Mouse (Mus musculus): ENCODE data around the gene H2-D1. TPM values are rescaled to one million over a fixed set of nuclear protein-coding genes. Genes with fewer than 3 reads are reported as not detected.

Gene H2-D1
- polyA plus RNA-seq, 1 experiment from 2014 or later: 90.8 TPM

- no peak overlapping the region for H3K4me3 ChIP-seq (ENCODE audit: low read depth, low read length)
- 0 out of 2 replicates have a peak, but pooled peaks cover under 1% of the 10 kb centered on the region for H3K4me1 ChIP-seq (replicated peaks; ENCODE audit: control insufficient read depth, insufficient read depth, low read length)
- DNase-seq (ENCODE audit: low spot score): no peak
- no peak for ATAC-seq (replicated peaks; ENCODE audit: low FRiP score)
- no peaks in the 10 kb centered on the region for H3K9me3 ChIP-seq (ENCODE audit: control insufficient read depth, low read length)
- no peak overlapping the region for H3K9ac ChIP-seq (ENCODE audit: low read depth, low read length)
- 84% methylated on average over 18 of the region's 18 CpGs for WGBS
- H3K27ac ChIP-seq (ENCODE audit: low read depth, low read length): no peak overlapping the region
- no peak overlapping the region for H3K4me2 ChIP-seq
- H3K36me3 ChIP-seq (ENCODE audit: control insufficient read depth, insufficient read depth, low read length): peaks cover 57% of the 10 kb centered on the region
- H3K27me3 ChIP-seq (replicated peaks; ENCODE audit: control insufficient read depth, insufficient read depth, low read length): no peaks in the 10 kb centered on the region
Observed at GRCm38 (mm10) chr17:35252619-35253292, 9.8 kb upstream of the H2-D1 start.

- Histone ChIP-seq H3K4me3 (ENCODE audit: low read depth, low read length) (no peak overlapping the region), H3K4me1 (replicated peaks; ENCODE audit: control insufficient read depth, insufficient read depth, low read length) (0 out of 2 replicates have a peak, but pooled peaks cover 2% of the 10 kb centered on the region), H3K27ac (ENCODE audit: low read depth, low read length) (no peak overlapping the region), H3K4me2 (no peak overlapping the region), H3K9me3 (ENCODE audit: control insufficient read depth, low read length) (no peaks in the 10 kb centered on the region), H3K9ac (ENCODE audit: low read depth, low read length) (no peak overlapping the region), H3K27me3 (replicated peaks; ENCODE audit: control insufficient read depth, insufficient read depth, low read length) (no peaks in the 10 kb centered on the region), H3K36me3 (ENCODE audit: control insufficient read depth, insufficient read depth, low read length) (peaks cover 51% of the 10 kb centered on the region)
- DNase-seq (ENCODE audit: low spot score) (no peak), ATAC-seq (replicated peaks; ENCODE audit: low FRiP score) (no peak)
- WGBS: 86% methylated on average over 32 of the region's 32 CpGs
Observed at GRCm38 (mm10) chr17:35253293-35254093, 9.0 kb upstream of the H2-D1 start.

- Histone ChIP-seq H3K9ac (ENCODE audit: low read depth, low read length) (no peak overlapping the region), H3K27me3 (replicated peaks; ENCODE audit: control insufficient read depth, insufficient read depth, low read length) (no peaks in the 10 kb centered on the region), H3K9me3 (ENCODE audit: control insufficient read depth, low read length) (no peaks in the 10 kb centered on the region), H3K4me3 (ENCODE audit: low read depth, low read length) (no peak overlapping the region), H3K36me3 (ENCODE audit: control insufficient read depth, insufficient read depth, low read length) (peaks cover 41% of the 10 kb centered on the region), H3K27ac (ENCODE audit: low read depth, low read length) (no peak overlapping the region; the same call in 1 of the 2 replicates), H3K4me1 (replicated peaks; ENCODE audit: control insufficient read depth, insufficient read depth, low read length) (0 out of 2 replicates have a peak, but pooled peaks cover 2% of the 10 kb centered on the region), H3K4me2 (no peak overlapping the region)
- WGBS: 59% methylated on average over 11 of the region's 11 CpGs
- no peak for DNase-seq (ENCODE audit: low spot score)
- ATAC-seq (replicated peaks; ENCODE audit: low FRiP score): peak; percentile 53
Observed at GRCm38 (mm10) chr17:35254241-35255098, 8.1 kb upstream of the H2-D1 start.

- no peak overlapping the region for H3K4me3 ChIP-seq (ENCODE audit: low read depth, low read length)
- H3K9ac ChIP-seq (ENCODE audit: low read depth, low read length): no peak overlapping the region
- H3K9me3 ChIP-seq (ENCODE audit: control insufficient read depth, low read length): no peaks in the 10 kb centered on the region
- H3K27ac ChIP-seq (ENCODE audit: low read depth, low read length): no peak overlapping the region
- 0 out of 2 replicates have a peak, but pooled peaks cover 2% of the 10 kb centered on the region for H3K4me1 ChIP-seq (replicated peaks; ENCODE audit: control insufficient read depth, insufficient read depth, low read length)
- DNase-seq (ENCODE audit: low spot score): no peak
- ATAC-seq (replicated peaks; ENCODE audit: low FRiP score): no peak
- H3K27me3 ChIP-seq (replicated peaks; ENCODE audit: control insufficient read depth, insufficient read depth, low read length): no peaks in the 10 kb centered on the region
- WGBS: 59% methylated on average over 3 of the region's 3 CpGs
- peaks cover 33% of the 10 kb centered on the region for H3K36me3 ChIP-seq (ENCODE audit: control insufficient read depth, insufficient read depth, low read length)
- no peak overlapping the region for H3K4me2 ChIP-seq
Observed at GRCm38 (mm10) chr17:35255301-35255700, 7.2 kb upstream of the H2-D1 start.

GRCm38 (mm10) chr17:35255704-35256103 lies 6.8 kb upstream of the H2-D1 start:
- peaks cover 29% of the 10 kb centered on the region for H3K36me3 ChIP-seq (ENCODE audit: control insufficient read depth, insufficient read depth, low read length)
- no peak overlapping the region for H3K4me3 ChIP-seq (ENCODE audit: low read depth, low read length)
- ATAC-seq (replicated peaks; ENCODE audit: low FRiP score): no peak
- H3K4me1 ChIP-seq (replicated peaks; ENCODE audit: control insufficient read depth, insufficient read depth, low read length): 0 out of 2 replicates have a peak, but pooled peaks cover 2% of the 10 kb centered on the region
- 52% methylated on average over 4 of the region's 4 CpGs for WGBS
- no peaks in the 10 kb centered on the region for H3K9me3 ChIP-seq (ENCODE audit: control insufficient read depth, low read length)
- H3K27ac ChIP-seq (ENCODE audit: low read depth, low read length): no peak overlapping the region
- no peak overlapping the region for H3K4me2 ChIP-seq
- H3K9ac ChIP-seq (ENCODE audit: low read depth, low read length): no peak overlapping the region
- DNase-seq (ENCODE audit: low spot score): no peak
- H3K27me3 ChIP-seq (replicated peaks; ENCODE audit: control insufficient read depth, insufficient read depth, low read length): no peaks in the 10 kb centered on the region

- 44% methylated on average over 1 of the region's 1 CpGs for WGBS
- peaks cover 15% of the 10 kb centered on the region for H3K36me3 ChIP-seq (ENCODE audit: control insufficient read depth, insufficient read depth, low read length)
- no peak overlapping the region for H3K27ac ChIP-seq (ENCODE audit: low read depth, low read length)
- H3K4me1 ChIP-seq (replicated peaks; ENCODE audit: control insufficient read depth, insufficient read depth, low read length): 0 out of 2 replicates have a peak, but pooled peaks cover 2% of the 10 kb centered on the region
- no peak overlapping the region for H3K4me3 ChIP-seq (ENCODE audit: low read depth, low read length)
- no peaks in the 10 kb centered on the region; the same call in 1 of the 2 replicates for H3K27me3 ChIP-seq (replicated peaks; ENCODE audit: control insufficient read depth, insufficient read depth, low read length)
- no peak overlapping the region for H3K9ac ChIP-seq (ENCODE audit: low read depth, low read length)
- H3K4me2 ChIP-seq: peak overlapping the region; percentile 78
- DNase-seq (ENCODE audit: low spot score): no peak
- no peaks in the 10 kb centered on the region for H3K9me3 ChIP-seq (ENCODE audit: control insufficient read depth, low read length)
- ATAC-seq (replicated peaks; ENCODE audit: low FRiP score): no peak
Observed at GRCm38 (mm10) chr17:35257378-35257777, 5.2 kb upstream of the H2-D1 start.

- peak overlapping the region; percentile 78 for H3K4me2 ChIP-seq
- peak overlapping the region; percentile 58 for H3K9ac ChIP-seq (ENCODE audit: low read depth, low read length)
- peak; percentile 32; the same call in 1 of the 2 replicates for ATAC-seq (replicated peaks; ENCODE audit: low FRiP score)
- H3K9me3 ChIP-seq (ENCODE audit: control insufficient read depth, low read length): no peaks in the 10 kb centered on the region
- H3K36me3 ChIP-seq (ENCODE audit: control insufficient read depth, insufficient read depth, low read length): peaks cover 9% of the 10 kb centered on the region
- H3K4me3 ChIP-seq (ENCODE audit: low read depth, low read length): peak overlapping the region; percentile 46
- peak overlapping the region; percentile 45; the same call in 1 of the 2 replicates for H3K27ac ChIP-seq (ENCODE audit: low read depth, low read length)
- H3K27me3 ChIP-seq (replicated peaks; ENCODE audit: control insufficient read depth, insufficient read depth, low read length): no peaks in the 10 kb centered on the region; the same call in 1 of the 2 replicates
- peak; percentile 82 for DNase-seq (ENCODE audit: low spot score)
- 14% methylated on average over 17 of the region's 17 CpGs for WGBS
- H3K4me1 ChIP-seq (replicated peaks; ENCODE audit: control insufficient read depth, insufficient read depth, low read length): 0 out of 2 replicates have a peak, but pooled peaks cover 2% of the 10 kb centered on the region
Observed at GRCm38 (mm10) chr17:35257824-35258491, 4.6 kb upstream of the H2-D1 start.

Measured in liver, embryonic 11.5 days (tissue).